Mouse (Mus musculus) T-helper 2 cell (primary cell): ENCODE results near the gene Olfr1087.
"Not testable (repeated sequence)": the region's sequence is repeated elsewhere in the genome, so short reads cannot be mapped to it uniquely, and the experiment has no call there.

ENCODE experiments used
- in situ Hi-C: fragments of 300-600 bp; cut with MboI, MseI; formaldehyde crosslinking; loops from one replicate; pipeline ENCODE4 v1.15.1; 2025; ENCODE audit warnings: high pct_unique_total_duplicates

Gene Olfr1087

DNA sequence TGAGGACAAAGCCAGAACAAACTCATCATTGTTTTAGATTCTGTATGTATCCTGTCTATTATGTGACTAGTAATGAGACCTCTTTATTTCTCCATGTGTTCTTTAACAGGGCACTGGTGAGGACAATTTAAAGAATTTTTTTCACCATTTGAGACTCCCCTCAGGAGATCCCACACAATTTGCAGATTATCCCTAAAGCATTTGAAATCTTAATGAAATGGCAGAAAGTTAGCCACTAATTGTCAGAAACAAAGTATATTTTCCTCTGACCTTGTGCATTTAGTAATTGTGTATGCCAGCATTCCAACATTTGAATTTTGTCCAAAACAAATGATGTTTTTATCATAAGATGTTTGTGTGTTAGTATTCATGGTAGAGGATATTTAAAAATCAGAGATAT is at the start of gene Olfr1087:
Olfr1087 (minus strand) TSS at position 101 of the 400 bp plus-strand sequence.
- in situ Hi-C loops, result no loop called here

DNA sequence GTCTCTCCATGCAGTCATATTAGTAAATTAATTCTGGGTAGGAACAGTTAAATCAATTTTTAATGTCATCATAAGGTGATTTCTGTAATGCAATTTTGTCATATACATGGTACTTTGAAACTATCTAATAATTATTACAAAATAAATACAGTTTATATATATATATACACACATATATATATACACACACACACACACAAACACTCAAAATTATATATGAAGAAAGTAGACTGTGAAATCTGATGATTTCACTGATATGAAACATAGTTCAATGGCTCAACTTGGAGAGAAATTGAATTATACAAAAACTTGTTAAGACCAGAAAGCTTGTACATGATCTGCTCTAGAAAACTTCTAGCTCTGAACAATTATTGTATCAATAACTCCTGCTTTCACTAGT is 35.4 kb upstream of the Olfr1087 start, which contains the start of gene Olfr1089:
Olfr1089 (minus strand) TSS at position 101 of the 400 bp plus-strand sequence.
- in situ Hi-C loops, result no loop called here

DNA sequence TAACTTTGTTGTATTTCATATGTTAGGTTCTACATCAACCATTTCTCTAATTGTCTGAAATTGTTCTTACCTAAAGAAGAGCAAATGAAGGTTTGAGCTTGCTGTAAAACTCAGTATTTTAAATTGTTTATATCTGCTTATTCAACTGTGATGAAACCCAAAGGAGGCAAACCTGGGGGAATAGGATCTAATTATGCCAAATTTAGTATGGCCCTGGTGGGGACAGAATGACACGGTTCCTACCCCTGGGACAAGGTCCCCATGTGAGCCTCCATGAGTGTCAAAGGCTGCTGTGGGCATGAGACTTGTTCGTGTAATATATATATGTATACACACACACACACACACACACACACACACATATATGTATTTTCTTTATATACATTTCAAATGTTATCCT is 18.2 kb downstream of the Olfr1087 start, which contains the start of gene Olfr1086:
Olfr1086 (minus strand) TSS at position 101 of the 400 bp plus-strand sequence.
- in situ Hi-C loops, result no loop called here

DNA sequence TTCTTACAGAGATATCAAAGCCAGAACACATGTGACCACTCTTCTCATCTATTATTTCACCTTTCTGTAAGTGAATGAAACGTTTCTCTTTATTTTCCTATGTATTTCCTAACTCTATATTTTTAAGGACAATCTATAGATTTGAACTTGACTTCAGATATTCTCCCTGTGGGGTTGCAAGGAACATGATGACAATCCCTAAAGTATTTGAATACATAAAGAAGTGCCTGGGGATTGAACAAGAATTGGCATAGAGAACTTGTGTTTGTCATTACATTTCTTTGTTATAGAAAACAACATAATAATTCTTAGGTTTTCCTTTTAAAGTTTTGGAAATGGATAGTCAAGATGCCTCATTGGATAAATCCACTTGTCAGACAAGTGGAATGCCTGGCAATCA is 36.3 kb downstream of the Olfr1087 start, which contains the start of gene Olfr1085:
Olfr1085 (minus strand) TSS at position 101 of the 400 bp plus-strand sequence.
- in situ Hi-C loops, result no loop called here

DNA sequence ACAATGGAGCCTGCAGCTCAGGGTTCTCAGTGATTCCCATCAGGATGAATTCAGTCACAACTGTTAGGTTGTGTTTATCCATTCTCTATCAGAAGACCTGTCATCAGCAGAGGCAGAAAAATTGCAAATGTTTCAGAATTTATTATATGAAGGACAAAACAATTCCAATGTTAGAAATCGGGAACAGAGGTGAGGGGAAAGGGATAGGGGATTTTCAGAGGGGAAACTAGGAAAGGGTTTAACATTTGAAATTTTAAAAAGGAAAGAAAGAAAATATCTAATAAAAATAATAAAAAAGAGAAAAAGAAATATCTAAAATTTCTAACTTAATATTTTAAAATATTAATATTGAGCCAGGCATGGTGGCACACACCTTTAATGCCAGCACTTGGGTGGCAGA is 58.6 kb downstream of the Olfr1087 start, which contains the start of gene Olfr1084:
Olfr1084 (minus strand) TSS at position 101 of the 400 bp plus-strand sequence.
- in situ Hi-C loops, result not testable (repeated sequence)
